ENCODE assay signal across 8 mouse cellular contexts in the genomic region with DNA sequence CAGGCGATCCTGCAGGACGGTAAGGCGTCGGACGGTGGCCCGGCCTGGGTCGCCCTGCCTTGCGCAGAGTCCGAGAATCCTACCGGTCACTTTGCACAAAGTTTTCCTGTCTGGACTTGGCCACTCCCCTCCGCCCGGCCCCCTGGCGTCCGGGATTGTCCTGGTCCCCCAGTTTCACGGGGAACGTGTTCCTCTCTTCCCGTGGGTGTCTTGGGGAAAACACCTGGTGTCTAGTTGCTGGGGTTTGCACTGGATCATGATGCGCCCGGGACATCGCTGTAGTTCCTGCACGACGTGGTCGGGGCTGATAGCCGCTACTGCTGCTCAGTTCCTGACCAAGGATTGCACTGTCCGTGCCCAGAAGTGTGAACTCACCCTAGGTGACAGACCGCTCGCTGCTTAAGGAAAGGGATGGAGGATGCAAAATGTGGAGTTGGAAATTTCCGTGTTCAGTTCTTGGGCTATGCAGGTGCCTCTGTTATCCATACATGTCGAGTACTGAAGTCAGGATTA. TPM values are rescaled to one million over a fixed set of nuclear protein-coding genes. Genes with fewer than 3 reads are reported as not detected.
DNase-seq lines count a peak whose midpoint lies in the region; ATAC-seq lines count a peak whose summit lies in the region.

No protein-coding gene starts in this region.

- no peaks in the 10 kb centered on the region for H3K9me3 ChIP-seq in forebrain, embryonic 11.5 days (ENCODE audit: control insufficient read depth, low read length)
- no peaks in the 10 kb centered on the region for H3K9me3 ChIP-seq in liver, embryonic 13.5 days (replicated peaks)

- no peak overlapping the region for H3K27ac ChIP-seq in forebrain, embryonic 11.5 days (ENCODE audit: low read depth, low read length)
- H3K27ac ChIP-seq in liver, embryonic 13.5 days, result peak overlapping the region; percentile 81

- DNase-seq in embryo, embryonic 10 days (ENCODE audit: low spot score), result peak; percentile 51
- no peak for DNase-seq in embryo, embryonic 11 days
- DNase-seq in forebrain, embryonic 11.5 days (ENCODE audit: low spot score), result no peak
- no peak for DNase-seq in liver, embryonic 13.5 days
- no peak for DNase-seq in c-Kit-positive CD71-positive TER-119-positive erythroid progenitor cells, embryonic 14.5 days (ENCODE audit: low spot score)
- no peak for DNase-seq in left cerebral cortex, adult 11 months (ENCODE audit: low spot score)
- DNase-seq in urinary bladder, postnatal 25 days (ENCODE audit: low spot score), result no peak

- H3K36me3 ChIP-seq in forebrain, embryonic 11.5 days (ENCODE audit: control insufficient read depth, insufficient read depth, low read length), result no peaks in the 10 kb centered on the region
- no peaks in the 10 kb centered on the region; the same call in 1 of the 2 replicates for H3K36me3 ChIP-seq in liver, embryonic 13.5 days

- peak overlapping the region; percentile 82 for H3K9ac ChIP-seq in forebrain, embryonic 11.5 days (ENCODE audit: low read length)
- H3K9ac ChIP-seq in liver, embryonic 13.5 days, result peak overlapping the region; percentile 84

- peak; percentile 40 for ATAC-seq in CD4-positive, CD25-positive, alpha-beta regulatory T cell, adult 4 months
- ATAC-seq in forebrain, embryonic 11.5 days (replicated peaks; ENCODE audit: low FRiP score), result peak; percentile 68
- ATAC-seq in liver, embryonic 13.5 days (ENCODE audit: low read depth), result peak; percentile 72

- no peaks in the 10 kb centered on the region for H3K27me3 ChIP-seq in forebrain, embryonic 11.5 days (ENCODE audit: control insufficient read depth, insufficient read depth, low read length)
- H3K27me3 ChIP-seq in liver, embryonic 13.5 days, result no peaks in the 10 kb centered on the region

- under 1% methylated on average over 29 of the region's 29 CpGs for WGBS in forebrain, embryonic 11.5 days
- under 1% methylated on average over 29 of the region's 29 CpGs for WGBS in liver, embryonic 13.5 days (ENCODE audit: insufficient replicate concordance)

- H3K4me1 ChIP-seq in forebrain, embryonic 11.5 days (replicated peaks; ENCODE audit: control insufficient read depth, insufficient read depth, low read length), result peaks cover 3% of the 10 kb centered on the region; the same call in 1 of the 2 replicates
- H3K4me1 ChIP-seq in liver, embryonic 13.5 days (replicated peaks), result peaks cover 11% of the 10 kb centered on the region

- H3K4me3 ChIP-seq in forebrain, embryonic 11.5 days (ENCODE audit: low read depth, low read length), result peak overlapping the region; percentile 84
- peak overlapping the region; percentile 87 for H3K4me3 ChIP-seq in liver, embryonic 13.5 days (replicated peaks)

- H3K4me2 ChIP-seq in forebrain, embryonic 11.5 days (ENCODE audit: low read depth, low read length, severe bottlenecking), result peak overlapping the region; percentile 59
- peak overlapping the region; percentile 82 for H3K4me2 ChIP-seq in liver, embryonic 13.5 days

RNA-seq across cellular contexts. Expression of a gene that starts 0.4 kb away (rescaled TPM):
- 10 to 100 TPM; 50.7 to 68.8 TPM for polyA plus RNA-seq in CD4-positive, CD25-positive, alpha-beta regulatory T cell, adult 4 months (2017; shearing (Covaris generic))
- 30.4 and 35.2 TPM in 2 replicates for polyA plus RNA-seq in forebrain, embryonic 11.5 days (2014; fragmentation: Nextera tagmentation; extraction: Ambion mirVana)
- polyA plus RNA-seq in liver, embryonic 13.5 days (2015; fragmentation: Nextera tagmentation; extraction: Ambion mirVana), result 8.0 and 9.3 TPM in 2 replicates

RNA-seq across cellular contexts. Expression of a gene that starts 0.4 kb away (rescaled TPM):
- 10 to 100 TPM; 12.0 to 14.8 TPM for polyA plus RNA-seq in CD4-positive, CD25-positive, alpha-beta regulatory T cell, adult 4 months (2017; shearing (Covaris generic))
- 13.4 and 13.5 TPM in 2 replicates for polyA plus RNA-seq in forebrain, embryonic 11.5 days (2014; fragmentation: Nextera tagmentation; extraction: Ambion mirVana)
- 3.4 and 4.6 TPM in 2 replicates for polyA plus RNA-seq in liver, embryonic 13.5 days (2015; fragmentation: Nextera tagmentation; extraction: Ambion mirVana)

RNA-seq across cellular contexts. Expression of a gene that starts 20.6 kb away (rescaled TPM):
- 10 to 100 TPM; 69.3 to 80.9 TPM for polyA plus RNA-seq in CD4-positive, CD25-positive, alpha-beta regulatory T cell, adult 4 months (2017; shearing (Covaris generic))
- 23.2 and 29.5 TPM in 2 replicates for polyA plus RNA-seq in forebrain, embryonic 11.5 days (2014; fragmentation: Nextera tagmentation; extraction: Ambion mirVana)
- 41.8 and 48.2 TPM in 2 replicates for polyA plus RNA-seq in liver, embryonic 13.5 days (2015; fragmentation: Nextera tagmentation; extraction: Ambion mirVana)

RNA-seq across cellular contexts. Expression of a gene that starts 58.7 kb away (rescaled TPM):
- under 1 TPM; 0.38 to 0.90 TPM for polyA plus RNA-seq in CD4-positive, CD25-positive, alpha-beta regulatory T cell, adult 4 months (2017; shearing (Covaris generic))
- 2.6 and 4.1 TPM in 2 replicates for polyA plus RNA-seq in forebrain, embryonic 11.5 days (2014; fragmentation: Nextera tagmentation; extraction: Ambion mirVana)
- 0.06 and 0.13 TPM in 2 replicates for polyA plus RNA-seq in liver, embryonic 13.5 days (2015; fragmentation: Nextera tagmentation; extraction: Ambion mirVana)
